Mouse (Mus musculus): ENCODE results near the gene Ddi2. TPM values are rescaled to one million over a fixed set of nuclear protein-coding genes. Genes with fewer than 3 reads are reported as not detected.

Ddi2 gene
- total RNA-seq, 2 experiments from 2014 or later: 37.8 to 46.5 TPM

DNA sequence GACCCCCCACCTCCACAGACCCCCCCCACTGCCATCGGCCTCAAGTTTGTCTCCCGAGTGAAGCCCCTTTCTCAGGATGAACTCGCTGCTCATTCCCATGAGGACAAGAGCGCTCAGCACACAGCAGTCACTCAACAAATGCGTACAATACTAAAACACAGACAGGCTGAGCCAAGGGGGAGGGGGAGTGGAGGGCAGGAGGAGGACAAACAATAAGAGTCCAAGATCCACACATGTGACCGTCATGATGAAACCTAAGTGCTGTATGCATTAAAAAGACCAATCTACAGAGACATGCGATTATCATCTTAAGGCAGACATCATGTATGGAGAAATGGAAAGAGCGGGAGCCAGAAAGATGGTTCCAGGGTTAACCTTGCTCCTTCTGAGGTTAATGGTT is 66.3 kb downstream of the Ddi2 start:
- Histone ChIP-seq H3K27ac (peak overlapping the region; percentile 81), H3K4me3 (no peak overlapping the region)
- intact Hi-C loops (cut with DNase I): no loop called here
- no peak for TF ChIP-seq CTCF (IDR thresholded peaks at IDR 0.05)
- DNase-seq: no peak

DNA sequence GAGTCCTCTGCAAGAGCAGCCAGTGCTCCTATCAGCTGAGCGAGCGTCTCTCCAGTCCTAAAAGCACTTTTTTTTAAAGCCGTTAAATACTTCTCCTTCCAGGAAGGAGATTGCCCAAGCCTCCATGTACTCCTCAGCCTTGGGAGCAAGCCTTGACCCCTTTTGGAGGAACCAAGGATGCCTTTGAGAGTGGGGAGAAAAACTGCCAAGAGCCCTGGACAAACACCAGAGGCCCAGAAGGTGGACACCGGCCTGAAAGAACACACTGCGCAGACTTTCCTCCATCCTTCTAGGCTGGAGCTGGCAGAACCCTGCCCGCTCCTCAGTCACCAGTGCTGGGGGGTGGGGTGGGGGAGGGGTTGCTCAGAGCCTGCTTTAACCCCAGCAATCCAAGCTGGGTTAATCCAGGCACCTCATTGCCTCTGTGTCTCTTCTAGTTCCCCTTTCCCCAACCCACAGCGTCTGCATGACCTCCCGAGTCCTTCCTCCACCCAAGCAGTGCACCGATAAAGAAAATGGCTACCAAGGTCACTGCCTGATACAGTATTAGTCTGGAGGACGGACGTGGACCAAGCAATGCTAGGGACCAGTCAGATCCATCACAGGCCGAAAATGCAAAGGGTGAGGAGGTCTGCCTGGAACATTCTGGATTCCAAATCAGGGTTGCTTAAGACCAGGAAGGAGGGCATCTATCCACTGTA is 67.2 kb downstream of the Ddi2 start:
- intact Hi-C loops (cut with DNase I): no loop called here
- no peak for TF ChIP-seq CTCF (IDR thresholded peaks at IDR 0.05)
- Histone ChIP-seq H3K4me3 (no peak overlapping the region), H3K27ac (peak overlapping the region; percentile 81)
- DNase-seq: peak; percentile 80

- intact Hi-C loops (cut with DNase I): no loop called here
- TF ChIP-seq CTCF (IDR thresholded peaks at IDR 0.05): no peak
- no peak for DNase-seq
- no peak overlapping the region for H3K4me3 ChIP-seq
- peak overlapping the region; percentile 9 for H3K27ac ChIP-seq
These were observed 68.7 kb downstream of the Ddi2 start for GRCm38 (mm10) chr4:141654509-141654908.

DNA sequence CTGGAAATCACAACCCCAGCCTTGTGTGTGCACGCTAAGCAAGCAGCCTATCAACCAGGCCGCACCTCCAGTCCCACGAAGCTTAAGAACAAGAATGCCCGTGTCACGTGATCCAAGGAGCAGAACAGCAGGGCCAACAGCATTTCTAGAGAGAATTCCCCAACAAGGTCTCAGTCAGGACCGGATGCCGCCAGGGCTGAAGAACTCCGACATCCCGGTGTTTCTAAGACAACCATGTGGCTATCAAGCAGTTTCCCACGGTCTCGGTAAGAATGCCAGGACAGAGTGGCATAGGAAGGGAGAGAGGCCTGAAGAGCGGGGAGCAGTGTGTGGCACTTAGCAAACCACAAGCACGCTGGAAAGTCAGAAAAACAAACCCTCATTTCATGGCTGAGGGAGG is 69.4 kb downstream of the Ddi2 start:
- intact Hi-C loops (cut with DNase I): no loop called here
- peak overlapping the region; percentile 9 for H3K27ac ChIP-seq
- DNase-seq: no peak
- TF ChIP-seq CTCF (IDR thresholded peaks at IDR 0.05): no peak
- H3K4me3 ChIP-seq: no peak overlapping the region

- peak overlapping the region; percentile 28; the same call in 1 of the 2 replicates for H3K27ac ChIP-seq
- intact Hi-C loops (cut with DNase I): no loop called here
- no peak for DNase-seq
- H3K4me3 ChIP-seq: no peak overlapping the region
- no peak for TF ChIP-seq CTCF (IDR thresholded peaks at IDR 0.05)
These were observed 70.2 kb downstream of the Ddi2 start for GRCm38 (mm10) chr4:141653044-141653443.

DNA sequence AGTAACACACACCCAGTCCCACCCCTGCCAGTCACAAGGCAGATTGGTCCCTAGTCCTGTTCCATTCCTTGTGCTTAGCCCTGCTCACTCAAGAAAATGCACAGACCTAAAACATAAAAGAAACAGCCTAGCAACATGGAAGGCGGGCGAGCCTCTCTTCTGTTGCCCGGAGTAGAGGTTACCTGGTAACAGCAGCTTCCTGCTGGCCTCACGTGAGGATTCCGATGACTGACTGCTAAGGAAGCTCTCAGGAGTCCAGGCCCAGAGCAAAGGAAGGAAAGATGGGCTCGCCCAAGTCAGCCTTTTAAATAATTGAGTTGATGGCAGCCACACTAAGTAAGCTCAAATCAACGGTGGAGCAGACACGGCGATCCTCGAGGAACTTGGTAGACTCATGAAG is 71.3 kb downstream of the Ddi2 start:
- H3K4me3 ChIP-seq: no peak overlapping the region
- no peak for DNase-seq
- intact Hi-C loops (cut with DNase I): no loop called here
- peak overlapping the region; percentile 63 for H3K27ac ChIP-seq
- TF ChIP-seq CTCF (IDR thresholded peaks at IDR 0.05): no peak

DNA sequence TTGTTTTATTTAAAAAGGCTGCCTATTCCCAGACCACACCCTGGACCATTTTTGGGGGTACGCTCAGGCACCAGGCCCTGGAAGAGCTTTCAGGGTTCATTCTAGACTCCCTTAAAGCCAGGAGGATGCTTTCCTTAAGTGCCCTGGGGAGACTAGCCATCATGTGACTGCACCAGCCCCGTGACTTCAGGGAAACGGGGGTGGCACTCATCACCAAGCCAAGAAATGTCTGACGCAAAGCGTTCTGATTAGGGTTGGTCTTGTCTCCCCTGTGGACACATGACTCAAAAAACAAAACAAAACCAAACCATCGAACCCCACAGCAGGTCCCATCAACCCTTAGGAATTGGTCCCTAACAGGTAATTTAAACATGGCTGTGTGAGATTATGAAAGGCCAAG is 71.9 kb downstream of the Ddi2 start:
- no peak for DNase-seq
- TF ChIP-seq CTCF (IDR thresholded peaks at IDR 0.05): no peak
- intact Hi-C loops (cut with DNase I): no loop called here
- Histone ChIP-seq H3K27ac (peak overlapping the region; percentile 63), H3K4me3 (no peak overlapping the region)

DNA sequence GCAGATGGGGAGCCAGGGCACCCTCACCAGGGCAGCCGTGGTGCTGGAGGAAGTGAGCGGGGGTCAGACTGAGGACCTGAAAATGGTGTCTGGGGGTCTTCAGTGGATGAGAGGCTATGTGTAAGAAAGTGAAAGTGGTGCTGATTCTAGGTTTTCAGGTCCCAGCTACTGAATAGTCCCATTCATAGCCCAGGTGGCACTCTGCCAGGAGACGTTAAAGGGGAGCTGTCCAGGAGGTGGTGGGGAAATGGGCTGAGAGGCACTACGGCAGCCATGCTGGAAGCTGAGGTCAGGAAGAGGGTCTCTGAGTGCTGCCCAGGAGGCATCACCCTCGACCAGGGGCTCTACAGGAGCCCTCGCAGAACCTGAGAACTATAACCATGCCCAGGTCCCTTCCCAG is 74.0 kb downstream of the Ddi2 start:
- TF ChIP-seq CTCF (IDR thresholded peaks at IDR 0.05): no peak
- intact Hi-C loops (cut with DNase I): no loop called here
- peak overlapping the region; percentile 68 for H3K27ac ChIP-seq

GRCm38 (mm10) chr4:141648262-141648661 is 75.0 kb downstream of the Ddi2 start:
- H3K27ac ChIP-seq: peak overlapping the region; percentile 68
- peak; percentile 76 for DNase-seq
- no peak for TF ChIP-seq CTCF (IDR thresholded peaks at IDR 0.05)
- no peak overlapping the region for H3K4me3 ChIP-seq
- intact Hi-C loops (cut with DNase I): no loop called here

More for the DNA sequence above, 74.0 kb downstream of the Ddi2 start:
- no peak overlapping the region for H3K4me3 ChIP-seq
- DNase-seq: no peak

- peak overlapping the region; percentile 10; the same call in 1 of the 2 replicates for H3K27ac ChIP-seq
- intact Hi-C loops (cut with DNase I): no loop called here
- TF ChIP-seq CTCF (IDR thresholded peaks at IDR 0.05): no peak
- DNase-seq: no peak
- no peak overlapping the region for H3K4me3 ChIP-seq
These were observed 76.0 kb downstream of the Ddi2 start for GRCm38 (mm10) chr4:141647187-141647586.

DNA sequence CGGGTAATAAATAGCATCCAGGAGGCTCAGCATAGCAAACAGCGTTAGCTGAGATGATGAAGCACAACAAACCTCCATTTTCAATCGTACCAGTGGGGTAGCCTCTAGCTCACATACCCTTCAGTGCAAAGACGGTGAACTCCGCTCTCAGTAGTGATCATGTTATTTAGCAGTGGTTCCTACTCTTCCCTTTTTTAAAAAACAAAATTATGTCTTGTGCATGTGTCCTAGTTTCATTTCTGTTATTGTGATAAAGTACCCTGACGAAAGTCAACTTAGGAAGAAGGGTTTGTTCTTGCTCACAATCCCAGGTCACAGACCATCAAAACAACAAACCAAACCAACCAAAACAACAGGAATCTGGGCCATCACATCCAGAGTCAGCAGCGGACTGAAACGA is 77.2 kb downstream of the Ddi2 start:
- no peak for TF ChIP-seq CTCF (IDR thresholded peaks at IDR 0.05)
- Histone ChIP-seq H3K27ac (0 out of 2 replicates have a peak overlapping the region, but pooled peaks have one; percentile 35), H3K4me3 (no peak overlapping the region)
- no peak for DNase-seq
- intact Hi-C loops (cut with DNase I): no loop called here

DNA sequence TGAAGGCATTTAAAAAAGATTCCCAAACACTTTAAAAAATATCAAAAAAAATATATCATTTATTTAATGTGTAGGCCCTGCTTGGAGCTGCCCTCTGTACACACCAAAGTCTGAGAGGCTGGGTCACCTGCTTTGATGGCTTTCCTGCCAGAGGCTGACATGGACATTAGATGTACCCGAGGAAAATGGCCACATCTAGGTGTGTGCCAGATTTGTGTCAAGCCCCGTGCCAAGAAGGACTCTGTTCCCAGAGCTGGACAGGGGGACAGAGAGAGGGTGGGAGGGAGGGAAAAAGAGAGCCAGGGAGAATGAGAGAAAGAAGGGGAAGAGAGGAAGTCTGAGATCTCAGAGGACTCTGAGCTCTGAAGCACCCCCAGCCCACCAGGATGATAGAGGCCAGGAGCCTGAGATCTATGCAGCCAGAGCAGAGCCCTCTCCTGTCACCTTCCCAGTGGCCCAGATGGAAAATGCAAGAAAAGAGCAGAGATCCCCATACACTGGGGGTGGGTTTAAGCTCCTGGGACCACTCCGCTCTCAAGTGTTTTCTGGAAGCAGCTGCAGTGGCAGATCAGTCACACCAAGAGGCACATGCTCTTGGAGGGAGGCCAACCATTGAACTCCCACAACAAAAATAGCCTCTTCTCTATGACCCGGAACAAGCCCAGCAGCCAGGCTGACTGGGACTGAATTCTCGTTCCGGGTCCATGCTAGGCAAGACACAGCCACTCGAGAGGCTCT is 79.9 kb downstream of the Ddi2 start:
- peak; percentile 85 for DNase-seq
- TF ChIP-seq CTCF (IDR thresholded peaks at IDR 0.05): 0 out of 2 replicates have a peak, but pooled peaks have one; percentile 2
- H3K4me3 ChIP-seq: peak overlapping the region; percentile 61
- intact Hi-C loops (cut with DNase I): no loop called here
- peak overlapping the region; percentile 96 for H3K27ac ChIP-seq
